Mouse (Mus musculus) fibroblast of lung, adult 2 months (primary cell): Measurements from ENCODE around the gene Ccdc106.
"Not testable (repeated sequence)": the region's sequence is repeated elsewhere in the genome, so short reads cannot be mapped to it uniquely, and the experiment has no call there.

Experiments
- DNase-seq: peaks from one replicate; pipeline ENCODE4 v3.0.0-alpha.2; 2011; ENCODE audit warnings: low read depth

Gene Ccdc106

GRCm38 (mm10) chr7:5051193-5052192 lies 31.1 kb downstream of the Ccdc106 start, which contains the start of gene Zfp580:
Zfp580 (plus strand) TSS chr7:5051538.
- DNase-seq: no peak

- DNase-seq: no peak
Observed at GRCm38 (mm10) chr7:5052438-5052837, 32.1 kb downstream of the Ccdc106 start.

- no peak for DNase-seq
Observed at GRCm38 (mm10) chr7:5052931-5053343, 32.6 kb downstream of the Ccdc106 start.

- no peak for DNase-seq
Observed at GRCm38 (mm10) chr7:5053456-5054179, 33.3 kb downstream of the Ccdc106 start.

GRCm38 (mm10) chr7:5056651-5057263 lies 36.4 kb downstream of the Ccdc106 start:
- no peak for DNase-seq

- DNase-seq: no peak
Observed at GRCm38 (mm10) chr7:5057381-5057780, 37.0 kb downstream of the Ccdc106 start.

GRCm38 (mm10) chr7:5057804-5058203 lies 37.5 kb downstream of the Ccdc106 start:
- DNase-seq: no peak

- DNase-seq: no peak
Observed at GRCm38 (mm10) chr7:5058631-5059030, 38.3 kb downstream of the Ccdc106 start.

GRCm38 (mm10) chr7:5059421-5059820 lies 39.1 kb downstream of the Ccdc106 start:
- no peak for DNase-seq

GRCm38 (mm10) chr7:5060239-5060731 lies 39.9 kb downstream of the Ccdc106 start:
- DNase-seq: peak; percentile 62

GRCm38 (mm10) chr7:5060944-5061773 lies 40.8 kb downstream of the Ccdc106 start:
- peak; percentile 94 for DNase-seq

- peak; percentile 44 for DNase-seq
Observed at GRCm38 (mm10) chr7:5061774-5062359, 41.5 kb downstream of the Ccdc106 start, which contains the start of gene U2af2. U2af2 (plus strand) TSS chr7:5062143.

- peak; percentile 54 for DNase-seq
Observed at GRCm38 (mm10) chr7:5062360-5063001, 42.1 kb downstream of the Ccdc106 start.

- no peak for DNase-seq
Observed at GRCm38 (mm10) chr7:5064886-5065285, 44.5 kb downstream of the Ccdc106 start.

GRCm38 (mm10) chr7:5073586-5073985 lies 53.2 kb downstream of the Ccdc106 start:
- DNase-seq: no peak

GRCm38 (mm10) chr7:5074984-5075383 lies 54.6 kb downstream of the Ccdc106 start:
- no peak for DNase-seq

- DNase-seq: no peak
Observed at GRCm38 (mm10) chr7:5076931-5077330, 56.6 kb downstream of the Ccdc106 start.

GRCm38 (mm10) chr7:5079365-5080009 lies 59.1 kb downstream of the Ccdc106 start:
- DNase-seq: not testable (repeated sequence)

GRCm38 (mm10) chr7:5080010-5080751 lies 59.8 kb downstream of the Ccdc106 start, which contains the start of gene Epn1:
Epn1 (plus strand) TSS chr7:5080235.
- DNase-seq: peak; percentile 86
